Mouse (Mus musculus) small intestine, adult 2 months (tissue): ENCODE measurements around the gene Rere. TPM values are rescaled to one million over a fixed set of nuclear protein-coding genes. Genes with fewer than 3 reads are reported as not detected.
A peak's percentile ranks its signal among the peaks of the same experiment; 100 is the strongest.
"Not testable (repeated sequence)": the region's sequence is repeated elsewhere in the genome, so short reads cannot be mapped to it uniquely, and the experiment has no call there.

ENCODE experiments used
- H3K27ac ChIP-seq: fragments of 200-500 bp; 2 replicates; pipeline ENCODE4 v1.5.1; 2012; ENCODE audit warnings: low read depth, low read length, control low read depth, inconsistent platforms; ENCODE audit not compliant: insufficient read depth
- H3K27me3 ChIP-seq: fragments of 200-500 bp; 2 replicates; pipeline ENCODE4 v1.6.1; 2012; ENCODE audit warnings: mild to moderate bottlenecking, moderate library complexity, low read length, inconsistent platforms; ENCODE audit not compliant: control insufficient read depth, insufficient read depth
- H3K36me3 ChIP-seq: fragments of 200-500 bp; 2 replicates; pipeline ENCODE4 v1.6.1; 2012; ENCODE audit warnings: mild to moderate bottlenecking, low read length, control low read depth, inconsistent platforms; ENCODE audit not compliant: control insufficient read depth, insufficient read depth
- H3K4me1 ChIP-seq: fragments of 200-500 bp; 2 replicates; pipeline ENCODE4 v1.6.1; 2012; ENCODE audit warnings: low read length, inconsistent platforms, mixed read lengths; ENCODE audit not compliant: control insufficient read depth, insufficient read depth, insufficient read length
- H3K4me3 ChIP-seq: fragments of 200-500 bp; 2 replicates; pipeline ENCODE4 v1.5.1; 2012; ENCODE audit warnings: low read depth, mild to moderate bottlenecking, control low read depth, inconsistent platforms, low read length, moderate library complexity
- CTCF ChIP-seq: fragments of 200-500 bp; IDR thresholded peaks from 2 replicates; pipeline ENCODE4 v1.5.1; 2012; ENCODE audit warnings: low read depth, mild to moderate bottlenecking, control low read depth, inconsistent platforms, low read length, moderate library complexity, mixed read lengths; ENCODE audit not compliant: insufficient replicate concordance, insufficient read length; ENCODE audit errors: extremely low read depth
- POLR2A ChIP-seq: fragments of 200-500 bp; IDR thresholded peaks from 2 replicates; pipeline ENCODE4 v1.6.1; 2012; ENCODE audit warnings: low read depth, mild to moderate bottlenecking, control low read depth, inconsistent platforms, low read length, moderate library complexity
- WGBS: fragments of 180-500 bp; shearing (Covaris S2); methylation state at CpG from one replicate; pipeline ENCODE4 v1.1.7; 2018; 5-methylcytosine and 5-hydroxymethylcytosine counted together
- polyA plus RNA-seq: library from polyadenylated mRNA; depleted of rRNA; stranded (reverse); fragments of >200 nt; gene quantifications from 2 replicates; pipeline ENCODE4 v1.2.3, GENCODE M21; 2012

Rere gene
- polyA plus RNA-seq, 1 experiment: 72.8 TPM

DNA sequence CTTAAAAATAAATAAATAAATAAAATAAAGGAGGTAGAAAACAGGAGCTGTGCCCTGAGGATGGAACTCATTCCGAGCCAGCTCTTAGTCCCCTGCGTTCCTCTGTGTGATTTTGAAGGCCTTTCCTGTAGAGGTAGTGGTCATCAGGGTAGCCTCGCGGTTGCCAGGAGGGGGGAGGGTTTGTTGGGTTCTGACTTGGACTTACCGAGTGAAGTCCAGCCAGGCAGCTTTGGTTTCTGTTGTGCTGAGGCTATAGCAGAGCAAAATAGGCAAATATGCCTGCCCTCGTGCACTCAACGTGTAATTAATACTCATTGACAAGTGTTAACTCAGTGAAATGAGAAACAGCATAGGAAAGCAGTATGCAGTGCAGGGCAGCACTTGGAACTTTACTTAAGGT lies 262.8 kb downstream of the Rere start:
- Histone ChIP-seq H3K27me3 (no peaks in the 10 kb centered on the region), H3K36me3 (0 out of 2 replicates have a peak, but pooled peaks cover 2% of the 10 kb centered on the region), H3K4me3 (no peak overlapping the region), H3K27ac (peak overlapping the region; percentile 78), H3K4me1 (peaks cover 9% of the 10 kb centered on the region)
- TF ChIP-seq POLR2A: no peak
- no peak for TF ChIP-seq CTCF
- 39% methylated on average over 7 of the region's 7 CpGs for WGBS

DNA sequence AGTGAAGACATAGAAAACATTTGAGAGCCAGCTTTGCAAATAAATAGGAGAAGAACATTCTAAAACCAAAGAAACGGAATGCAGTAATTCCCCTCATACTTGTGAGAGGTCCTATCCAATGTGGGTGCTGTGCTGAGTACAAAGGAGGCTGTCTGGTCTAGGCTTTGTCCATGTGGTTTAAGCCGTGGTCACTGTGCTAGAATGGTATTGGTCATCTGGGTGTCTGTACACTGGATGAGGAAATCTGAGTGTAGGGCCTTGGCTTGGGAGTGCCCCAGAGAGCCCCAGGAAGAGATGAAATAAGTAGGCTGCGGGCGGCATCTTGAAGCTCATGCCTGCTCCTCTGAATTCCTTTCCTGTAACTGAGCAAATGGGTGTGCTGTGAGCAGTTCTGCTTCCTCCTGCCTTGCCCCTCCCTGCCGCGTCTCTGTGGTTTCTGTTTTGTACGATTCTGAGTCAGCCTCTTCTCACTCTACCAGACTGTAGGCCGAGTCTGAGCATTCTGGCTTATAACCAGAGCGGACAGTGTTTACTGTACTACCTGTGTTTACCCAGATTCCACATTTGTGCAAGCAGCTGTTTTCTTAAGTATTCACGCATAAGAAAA lies 263.3 kb downstream of the Rere start:
- TF ChIP-seq POLR2A: peak; percentile 20; the same call in 1 of the 2 replicates
- no peak for TF ChIP-seq CTCF
- H3K4me1 ChIP-seq: peaks cover 9% of the 10 kb centered on the region
- 7% methylated on average over 10 of the region's 10 CpGs for WGBS
- no peak overlapping the region for H3K4me3 ChIP-seq
- peak overlapping the region; percentile 78 for H3K27ac ChIP-seq
- H3K27me3 ChIP-seq: no peaks in the 10 kb centered on the region
- H3K36me3 ChIP-seq: 0 out of 2 replicates have a peak, but pooled peaks cover 2% of the 10 kb centered on the region

DNA sequence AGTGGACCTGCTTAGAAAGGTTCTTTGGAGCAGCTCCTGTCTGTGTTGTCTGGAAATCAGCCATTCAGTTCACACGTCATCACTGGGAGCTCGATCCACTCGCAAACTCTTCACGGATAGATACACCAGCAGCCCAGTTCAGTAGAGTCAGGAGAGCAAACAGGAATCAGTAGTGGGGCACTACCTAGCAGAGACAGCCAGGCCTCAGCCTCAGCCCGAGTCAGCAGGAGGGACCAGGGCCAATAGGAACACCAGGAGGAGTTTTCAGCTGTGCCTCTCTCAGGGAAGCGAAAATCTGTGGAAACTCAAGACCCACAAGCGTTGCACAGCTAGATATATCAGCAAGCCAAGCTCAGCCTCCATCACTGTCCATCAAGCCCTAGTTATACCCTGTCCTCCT lies 264.3 kb downstream of the Rere start:
- TF ChIP-seq CTCF: no peak
- no peak for TF ChIP-seq POLR2A
- 93% methylated on average over 7 of the region's 7 CpGs for WGBS

DNA sequence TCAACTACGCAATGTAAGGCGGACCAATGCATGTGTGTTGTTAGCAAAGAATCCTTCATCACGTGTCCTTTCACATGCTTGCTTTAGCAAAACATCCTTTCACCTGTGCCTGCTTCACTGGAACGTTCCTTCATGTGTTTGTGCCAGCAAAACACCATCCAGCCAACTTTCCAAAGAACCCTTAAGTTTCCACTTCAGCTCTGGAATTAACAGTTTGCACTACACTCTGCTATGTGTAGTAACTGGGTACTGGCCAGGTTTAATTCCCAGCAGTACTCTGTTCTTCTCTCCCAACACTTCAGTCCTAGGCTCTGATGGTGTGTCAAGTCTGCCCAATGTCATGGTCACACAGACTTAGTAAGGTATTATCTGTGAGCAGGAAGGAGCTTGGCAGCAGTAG lies 264.9 kb downstream of the Rere start:
- not testable (repeated sequence) for H3K4me1 ChIP-seq, H3K4me3 ChIP-seq, H3K27ac ChIP-seq, H3K36me3 ChIP-seq, H3K27me3 ChIP-seq
- 95% methylated on average over 4 of the region's 4 CpGs for WGBS

More for the DNA sequence above, 264.3 kb downstream of the Rere start:
- Histone ChIP-seq H3K4me1 (peaks cover 7% of the 10 kb centered on the region), H3K36me3 (peaks cover 6% of the 10 kb centered on the region; the same call in 1 of the 2 replicates), H3K27me3 (no peaks in the 10 kb centered on the region), H3K4me3 (no peak overlapping the region), H3K27ac (0 out of 2 replicates have a peak overlapping the region, but pooled peaks have one; percentile 42)

DNA sequence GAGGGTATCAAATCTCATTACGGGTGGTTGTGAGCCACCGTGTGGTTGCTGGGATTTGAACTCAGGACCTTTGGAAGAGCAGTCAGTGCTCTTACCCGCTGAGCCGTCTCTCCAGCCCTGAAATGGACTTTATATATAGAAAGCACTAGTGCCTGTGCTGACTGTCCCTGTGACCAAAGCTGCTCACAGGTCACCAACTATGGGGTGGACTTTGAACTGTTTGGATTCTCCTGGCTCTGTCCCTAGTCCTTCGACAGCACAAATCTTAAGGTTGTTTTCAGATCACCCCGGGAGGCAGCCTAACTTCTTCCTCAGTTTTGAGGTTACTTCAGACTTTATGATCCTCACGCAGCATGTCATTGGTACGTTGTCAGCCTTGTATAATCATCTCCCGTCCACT lies 267.9 kb downstream of the Rere start:
- Histone ChIP-seq H3K4me1 (peaks cover 7% of the 10 kb centered on the region), H3K4me3 (no peak overlapping the region), H3K27ac (no peak overlapping the region), H3K27me3 (no peaks in the 10 kb centered on the region), H3K36me3 (peaks cover 6% of the 10 kb centered on the region; the same call in 1 of the 2 replicates)
- TF ChIP-seq CTCF: no peak
- TF ChIP-seq POLR2A: no peak
- WGBS: 65% methylated on average over 9 of the region's 9 CpGs

DNA sequence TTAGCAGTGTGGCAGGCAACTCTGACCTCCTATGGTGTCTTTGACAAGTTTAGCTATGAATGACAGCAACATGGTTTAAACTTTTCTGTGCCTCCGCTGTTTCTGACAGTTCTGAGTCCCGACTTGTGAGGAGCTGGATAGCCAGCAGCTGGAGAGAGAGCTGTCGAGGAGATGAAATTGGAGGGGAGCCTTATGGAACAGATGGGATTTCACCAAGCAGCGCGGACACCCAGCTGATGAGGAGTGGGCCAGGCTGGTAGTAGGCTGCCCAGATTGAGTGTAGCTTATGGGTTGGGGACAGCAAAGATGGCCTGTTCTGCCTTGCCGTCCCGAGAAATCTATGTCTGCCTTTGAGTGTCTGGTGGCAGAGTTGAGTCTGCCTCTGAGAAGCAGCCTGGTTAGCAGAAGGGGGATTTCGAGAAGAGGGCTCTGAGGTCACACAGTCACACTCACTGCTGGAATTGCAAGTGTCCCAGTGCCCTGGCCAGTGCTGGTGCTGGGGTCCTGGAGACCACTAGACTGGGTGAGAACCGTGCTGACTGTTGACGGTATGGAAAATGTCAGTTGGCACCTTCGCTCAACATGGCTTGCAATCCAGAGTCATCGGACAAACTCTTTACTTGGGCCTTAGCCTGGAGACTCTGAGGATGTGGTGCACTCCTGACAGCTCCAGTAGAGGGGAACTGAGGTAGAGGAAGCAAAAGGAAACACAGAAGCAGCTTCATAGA lies 268.7 kb downstream of the Rere start:
- 90% methylated on average over 12 of the region's 12 CpGs for WGBS

DNA sequence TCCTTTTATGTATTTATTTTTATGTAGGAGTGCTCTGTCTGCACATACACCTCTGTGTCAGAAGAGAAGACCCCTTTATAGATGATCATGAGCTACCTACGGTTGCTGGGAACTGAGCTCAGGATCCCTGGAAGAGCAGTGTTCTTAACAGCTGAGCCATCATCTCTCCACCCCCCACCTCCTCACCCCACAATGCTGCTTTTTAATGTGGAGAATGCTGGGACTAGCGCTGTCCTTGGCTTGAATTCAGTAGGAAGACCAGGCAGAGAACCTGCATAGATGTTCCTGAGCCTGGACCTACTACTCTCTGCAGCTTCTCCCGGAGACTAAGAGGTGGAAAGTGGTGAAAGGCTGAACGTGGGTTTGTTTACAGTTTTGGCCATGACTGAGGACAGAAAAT lies 269.9 kb downstream of the Rere start:
- WGBS: 72% methylated on average over 4 of the region's 4 CpGs
- Histone ChIP-seq H3K27me3 (no peaks in the 10 kb centered on the region), H3K4me3 (no peak overlapping the region), H3K27ac (no peak overlapping the region), H3K36me3 (peaks cover 4% of the 10 kb centered on the region; the same call in 1 of the 2 replicates), H3K4me1 (peaks cover 8% of the 10 kb centered on the region; the same call in 1 of the 2 replicates)
- TF ChIP-seq POLR2A: no peak
- no peak for TF ChIP-seq CTCF

More for the DNA sequence above, 268.7 kb downstream of the Rere start:
- no peak for TF ChIP-seq CTCF
- no peak for TF ChIP-seq POLR2A
- no peak overlapping the region for H3K27ac ChIP-seq
- no peak overlapping the region for H3K4me3 ChIP-seq
- peaks cover 4% of the 10 kb centered on the region for H3K4me1 ChIP-seq
- no peaks in the 10 kb centered on the region for H3K27me3 ChIP-seq
- peaks cover 6% of the 10 kb centered on the region; the same call in 1 of the 2 replicates for H3K36me3 ChIP-seq
